Mouse (Mus musculus): ENCODE results near the gene Alpl. TPM values are rescaled to one million over a fixed set of nuclear protein-coding genes. Genes with fewer than 3 reads are reported as not detected.

The Alpl gene
- total RNA-seq, 2 experiments from 2014 or later, result 6.0 to 8.1 TPM

DNA sequence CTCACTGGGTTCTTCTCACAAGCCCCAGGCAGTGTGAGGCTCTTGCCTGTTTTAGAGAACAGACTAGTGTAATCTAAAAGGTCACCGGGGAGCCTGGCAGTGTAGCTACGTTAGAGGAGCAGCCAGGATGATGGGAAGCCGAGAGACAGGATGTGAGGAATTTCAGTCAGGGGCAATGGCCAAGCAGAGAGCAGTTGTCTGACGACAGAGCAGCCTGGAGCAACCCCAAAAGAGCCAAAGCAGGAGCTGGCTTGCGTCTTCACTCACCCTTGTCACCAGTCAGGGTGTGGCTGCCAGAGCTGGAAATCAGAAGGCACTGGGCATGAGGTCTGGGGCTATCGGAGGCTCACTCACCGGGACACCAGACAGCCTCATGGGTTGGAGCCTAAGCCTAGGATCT, 26.5 kb downstream of the Alpl start:
- no peak for DNase-seq

DNA sequence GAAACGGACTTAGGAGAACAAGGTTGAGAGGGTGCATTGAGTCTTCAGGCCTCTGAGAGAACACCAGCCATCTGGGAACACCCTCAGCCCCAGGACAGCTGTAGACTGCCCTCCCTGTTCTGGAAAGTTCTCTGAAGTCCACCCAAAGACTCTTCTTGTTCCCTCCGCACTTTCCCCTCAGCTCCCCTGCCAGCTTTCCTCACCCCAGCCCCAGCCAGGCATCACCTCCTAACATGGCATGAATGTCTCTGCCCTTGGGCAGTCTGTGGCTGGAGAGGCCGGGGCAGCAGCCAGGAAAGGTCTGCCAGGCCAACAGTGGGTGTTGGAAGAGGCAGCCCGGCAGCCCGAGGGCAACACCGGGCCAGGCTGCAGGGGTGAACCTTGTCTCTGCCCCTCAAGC, 27.4 kb downstream of the Alpl start:
- no peak for DNase-seq

DNA sequence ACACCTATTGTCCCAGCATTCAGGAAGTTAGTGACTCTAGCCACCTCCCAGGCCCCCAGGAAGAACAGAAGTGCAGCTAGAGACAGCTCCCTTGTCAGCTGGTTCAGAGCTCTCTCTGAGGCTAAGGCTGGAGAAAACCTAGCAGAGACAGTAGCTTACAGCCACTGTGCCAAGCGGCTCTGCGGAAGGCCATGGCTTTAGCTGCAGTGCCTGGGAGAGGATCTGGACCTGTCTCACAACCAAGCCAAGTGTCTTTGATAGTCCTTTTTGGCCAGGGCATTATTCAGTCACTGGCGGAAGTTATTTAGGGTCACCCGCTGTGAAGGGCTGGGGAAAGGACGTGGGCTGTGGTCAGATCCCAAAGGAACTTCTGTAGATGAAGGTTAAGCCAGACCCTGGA, 27.8 kb downstream of the Alpl start:
- no peak for DNase-seq

DNA sequence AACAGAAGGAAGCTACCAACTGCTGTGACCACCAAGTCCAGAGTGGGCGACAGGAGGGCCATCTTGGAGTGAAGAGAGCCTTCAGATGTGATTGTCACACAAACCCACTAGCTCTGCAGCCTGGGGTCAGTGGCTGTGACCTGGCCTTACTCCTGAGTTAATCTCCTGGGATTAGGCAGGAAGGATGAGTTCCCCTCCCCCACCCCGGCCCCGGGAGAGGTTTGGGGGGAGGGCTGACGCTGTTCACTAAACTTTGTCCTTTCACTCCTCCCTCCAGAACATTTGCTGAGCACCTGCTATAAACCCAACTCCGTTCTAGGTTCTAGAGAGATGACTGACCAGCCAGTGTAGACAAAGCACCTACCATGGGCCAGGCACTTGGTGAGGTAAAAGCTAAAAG, 29.8 kb downstream of the Alpl start:
- no peak for DNase-seq

DNA sequence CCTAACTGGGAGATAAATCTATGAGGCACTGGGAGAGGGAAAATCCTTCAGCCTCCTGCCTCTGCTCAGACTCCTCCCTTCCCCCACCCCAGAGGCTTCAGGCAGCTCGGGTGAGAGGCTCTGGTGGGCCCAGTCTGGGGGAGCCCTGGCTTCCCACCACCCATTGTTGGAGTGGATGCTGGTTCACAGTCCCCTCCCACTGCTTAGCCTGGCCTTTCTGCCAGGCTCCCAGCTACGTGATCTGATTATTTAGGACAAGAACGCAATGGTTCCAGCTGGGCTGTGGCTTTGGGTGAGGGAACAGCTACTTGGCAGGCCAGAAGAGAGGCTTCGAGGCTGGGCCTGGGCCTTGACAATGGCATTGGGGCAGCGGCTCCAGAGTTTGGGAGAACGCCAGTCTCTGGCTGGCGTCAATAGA, 30.6 kb downstream of the Alpl start:
- DNase-seq, result peak; percentile 51 to 66

DNA sequence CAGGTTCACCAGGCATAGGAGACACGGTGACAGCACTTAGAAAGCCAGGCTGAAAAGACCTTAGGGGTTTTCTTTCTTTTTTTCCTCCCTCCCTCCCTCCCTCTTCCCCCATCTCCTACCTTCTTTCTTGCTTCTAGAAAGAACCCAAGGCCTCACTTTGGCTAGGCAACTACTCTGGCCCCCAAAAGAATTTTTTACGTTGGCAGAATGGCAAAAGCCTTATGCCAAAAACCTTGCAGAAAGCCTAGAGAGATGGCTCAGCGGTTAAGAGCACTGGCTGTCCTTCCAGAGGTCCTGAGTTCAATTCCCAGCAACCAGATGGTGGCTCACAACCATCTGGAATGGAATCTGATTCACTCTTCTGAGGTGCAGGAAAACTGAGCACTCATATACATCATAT, 31.6 kb downstream of the Alpl start:
- no peak for DNase-seq

DNA sequence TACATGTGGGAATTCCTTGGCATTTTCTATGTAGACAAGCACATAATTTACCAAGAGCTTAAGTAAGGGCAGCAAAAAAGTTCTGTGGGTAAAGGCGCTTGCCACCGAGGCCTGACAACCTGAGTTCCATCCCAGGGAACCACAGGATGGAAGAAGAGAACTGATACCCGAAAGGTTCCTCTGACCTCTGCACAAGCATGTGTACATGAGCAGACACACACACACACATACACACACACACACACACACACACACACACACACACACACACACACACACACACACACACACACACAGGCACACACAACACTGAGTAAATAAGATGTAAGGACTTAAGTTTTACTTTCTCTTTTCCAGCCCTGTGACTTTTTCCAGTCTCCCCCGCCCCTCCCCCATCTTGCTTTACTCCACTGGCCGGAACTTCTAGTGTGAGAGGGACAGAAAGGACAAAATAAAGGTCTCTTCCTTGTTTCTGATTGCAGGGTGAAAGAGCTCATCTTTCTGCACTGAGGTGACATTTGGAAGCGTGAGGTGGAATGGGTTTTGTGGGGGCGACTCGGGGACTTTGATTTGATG, 32.2 kb downstream of the Alpl start:
- no peak for DNase-seq

DNA sequence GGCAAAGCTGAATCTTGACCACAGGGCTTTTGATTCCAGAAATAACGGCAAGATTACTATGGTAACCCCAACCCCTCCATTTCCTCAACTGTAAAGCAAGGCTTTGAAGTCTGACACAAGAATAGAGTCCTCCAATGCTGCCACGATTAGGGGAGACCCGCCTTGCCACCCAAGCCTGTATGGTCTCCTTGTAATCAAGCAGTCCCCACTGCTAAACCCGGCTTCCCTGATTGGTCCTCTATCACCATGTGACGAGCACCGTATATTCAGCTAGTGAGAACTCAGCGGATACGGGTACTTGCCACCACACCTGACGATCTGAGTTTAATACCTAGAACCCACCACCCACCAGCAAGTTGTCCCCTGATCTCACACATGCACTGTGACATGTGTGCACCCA, 33.3 kb downstream of the Alpl start:
- DNase-seq, result no peak

DNA sequence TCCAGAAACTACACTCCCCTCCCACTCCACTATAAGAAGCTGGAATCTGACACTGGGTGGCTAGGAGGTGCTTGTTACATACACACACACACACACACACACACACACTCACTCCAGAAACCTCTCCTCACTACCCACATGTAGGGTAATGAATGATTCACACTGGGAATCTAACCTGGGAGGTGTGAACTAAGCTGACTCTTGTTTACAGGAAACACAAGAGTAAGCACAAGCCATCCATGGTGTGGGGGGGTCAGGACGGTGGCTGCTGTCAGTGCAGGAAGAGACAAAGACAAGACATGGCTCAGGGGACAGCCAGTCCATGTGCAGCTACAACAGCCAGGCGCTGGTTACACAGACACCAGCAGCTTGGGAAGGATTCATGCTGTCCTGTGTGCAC, 41.7 kb downstream of the Alpl start:
- no peak for DNase-seq

DNA sequence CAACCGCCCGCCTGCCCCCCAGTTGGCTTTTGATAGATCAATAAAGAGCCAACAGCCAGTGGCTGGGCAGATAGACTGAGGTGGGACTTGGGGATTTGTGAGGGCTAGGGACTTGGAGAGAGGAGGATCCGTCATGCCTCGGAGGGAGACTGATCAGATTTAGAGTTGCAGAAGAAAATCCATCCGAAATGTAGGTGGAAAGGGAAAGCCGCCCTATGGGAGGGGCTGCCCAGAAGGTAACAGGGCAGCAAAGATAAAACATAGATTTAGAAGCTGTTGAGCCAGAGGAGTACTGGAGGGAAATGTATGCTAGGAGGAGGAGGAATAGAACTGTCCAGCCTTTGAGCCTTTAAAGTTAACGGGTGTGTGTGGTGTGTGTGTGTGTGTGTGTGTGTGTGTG, 43.0 kb downstream of the Alpl start:
- DNase-seq, result no peak

DNA sequence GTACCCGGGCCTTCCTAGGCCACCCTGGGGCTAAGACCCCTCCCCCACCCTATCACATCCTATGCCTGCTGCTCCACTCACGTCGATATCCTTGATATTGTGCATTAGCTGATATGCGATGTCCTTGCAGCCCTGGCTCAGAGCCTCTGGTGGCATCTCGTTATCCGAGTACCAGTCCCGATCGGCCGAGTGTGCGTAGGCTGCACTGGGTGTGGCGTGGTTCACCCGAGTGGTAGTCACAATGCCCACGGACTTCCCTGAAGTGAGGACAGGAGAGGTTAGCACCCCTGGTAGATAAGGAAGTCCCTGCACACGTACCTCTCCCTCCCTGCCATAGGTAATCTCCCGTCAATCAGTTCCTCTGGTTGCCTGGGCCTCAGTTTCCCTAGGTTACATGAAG, 43.7 kb downstream of the Alpl start:
- no peak for DNase-seq

DNA sequence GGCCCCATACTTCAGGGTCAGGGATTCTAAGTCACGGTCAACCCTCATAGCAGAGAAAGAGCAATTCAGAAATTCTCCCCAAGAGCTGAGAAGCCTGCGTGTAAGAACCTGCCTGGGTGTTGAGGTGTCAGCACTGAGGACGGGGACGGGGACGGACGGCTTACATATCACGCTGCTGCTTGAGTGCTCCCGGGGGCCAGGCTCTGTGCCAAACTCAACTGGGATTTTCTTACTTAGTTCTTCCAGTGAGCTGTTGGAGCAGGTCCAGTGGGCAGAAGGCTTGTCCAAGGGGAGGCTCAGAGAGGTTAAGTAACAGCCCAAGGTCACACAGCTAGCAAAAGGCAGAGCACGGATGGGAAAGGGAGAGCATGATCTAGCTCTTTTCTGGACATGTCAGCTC, 44.5 kb downstream of the Alpl start:
- no peak for DNase-seq

DNA sequence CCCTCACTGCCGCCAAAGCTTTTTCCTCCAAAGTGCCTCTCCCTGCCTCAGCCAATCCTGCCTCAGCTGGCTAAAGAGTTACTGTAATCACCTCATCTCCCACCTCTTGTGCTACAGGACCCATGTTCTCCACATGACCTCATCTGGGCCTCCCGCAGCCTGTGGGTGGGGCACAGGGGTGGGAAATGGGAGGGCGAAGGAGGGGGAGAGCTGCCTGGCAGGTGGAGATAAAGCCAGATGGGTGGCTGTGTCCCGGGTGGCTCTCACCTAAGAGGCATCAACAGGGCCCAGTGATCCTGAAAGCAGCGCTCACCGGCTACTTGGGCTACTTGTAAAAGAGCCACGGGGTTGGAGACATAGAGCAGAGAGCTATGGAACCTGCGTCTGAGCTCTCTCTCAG, 44.9 kb downstream of the Alpl start:
- no peak for DNase-seq

DNA sequence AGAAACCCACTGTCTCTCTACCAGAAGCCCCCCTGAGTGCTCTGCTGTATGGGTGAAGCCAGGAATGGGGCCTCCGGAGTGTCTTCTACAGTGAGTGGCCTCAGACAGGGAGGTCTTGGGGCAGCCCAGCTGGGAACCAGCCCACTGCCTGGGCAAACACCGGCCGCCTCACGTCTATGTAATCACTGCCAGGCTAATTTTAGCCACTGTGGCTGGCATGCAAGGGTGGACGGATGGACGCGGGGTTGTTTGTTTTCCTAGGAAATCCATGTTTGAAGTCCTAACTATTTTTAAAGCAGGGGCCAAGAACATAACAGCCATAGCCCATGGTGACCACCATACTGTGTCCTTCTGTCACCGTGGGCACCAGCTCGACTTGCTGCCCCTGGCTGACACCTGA, 46.1 kb downstream of the Alpl start:
- no peak for DNase-seq

DNA sequence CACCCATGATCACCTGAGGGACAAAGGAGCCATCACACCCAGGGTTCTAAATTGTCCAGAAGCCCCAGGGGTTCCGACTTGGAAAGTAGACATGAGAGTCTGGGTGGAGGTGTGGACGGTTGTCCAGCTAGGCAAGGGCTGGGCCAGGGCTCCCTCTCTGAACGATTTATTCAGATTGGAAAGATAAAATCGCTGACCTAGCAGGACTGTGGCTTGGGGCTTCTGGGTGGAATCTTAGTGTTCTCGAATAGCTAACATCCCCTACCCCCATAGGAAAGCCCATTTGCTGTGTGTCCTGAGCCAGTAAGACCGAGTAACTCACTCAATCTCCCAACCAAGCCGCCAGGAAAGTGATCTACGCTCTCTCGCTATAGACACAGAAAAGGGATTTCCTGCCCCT, 46.5 kb downstream of the Alpl start:
- no peak for DNase-seq

DNA sequence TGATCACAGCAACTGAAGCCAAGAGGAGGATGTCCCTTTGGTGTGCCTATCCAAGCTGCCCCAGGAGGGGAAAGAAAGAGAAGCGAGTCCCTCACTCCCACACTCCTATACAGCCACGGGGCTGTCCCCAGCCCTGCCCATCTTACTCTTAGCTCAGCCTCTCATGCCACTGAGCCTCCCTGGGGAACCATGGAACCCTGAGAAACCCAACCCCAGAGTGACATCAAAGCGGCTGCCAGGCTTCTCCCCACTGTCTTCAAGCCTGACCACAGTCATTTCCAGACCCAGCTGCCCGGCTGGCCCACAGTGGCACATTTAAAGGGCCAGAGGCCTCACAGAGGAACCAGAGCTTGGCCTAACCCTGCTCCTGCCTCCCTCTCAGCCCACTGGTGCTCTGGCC, 47.5 kb downstream of the Alpl start:
- DNase-seq, result no peak

DNA sequence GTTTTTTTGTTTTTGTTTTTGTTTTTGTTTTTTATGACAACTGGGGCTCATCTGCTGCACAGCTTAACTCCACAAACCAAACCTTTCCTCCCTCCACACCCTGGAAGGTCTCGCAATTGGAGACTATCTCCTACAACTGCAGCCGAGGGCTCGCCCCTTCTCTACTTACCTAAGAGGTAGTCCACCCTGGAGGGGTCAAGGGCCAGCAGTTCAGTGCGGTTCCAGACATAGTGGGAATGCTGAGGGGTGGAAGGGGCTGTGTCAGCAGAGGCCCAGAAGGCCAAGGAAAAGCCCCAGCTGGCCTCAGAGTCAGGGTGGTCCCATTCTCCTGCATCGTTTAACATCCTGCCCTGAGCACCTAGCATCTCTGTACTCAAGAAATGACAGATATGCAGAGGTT, 48.6 kb downstream of the Alpl start:
- no peak for DNase-seq

DNA sequence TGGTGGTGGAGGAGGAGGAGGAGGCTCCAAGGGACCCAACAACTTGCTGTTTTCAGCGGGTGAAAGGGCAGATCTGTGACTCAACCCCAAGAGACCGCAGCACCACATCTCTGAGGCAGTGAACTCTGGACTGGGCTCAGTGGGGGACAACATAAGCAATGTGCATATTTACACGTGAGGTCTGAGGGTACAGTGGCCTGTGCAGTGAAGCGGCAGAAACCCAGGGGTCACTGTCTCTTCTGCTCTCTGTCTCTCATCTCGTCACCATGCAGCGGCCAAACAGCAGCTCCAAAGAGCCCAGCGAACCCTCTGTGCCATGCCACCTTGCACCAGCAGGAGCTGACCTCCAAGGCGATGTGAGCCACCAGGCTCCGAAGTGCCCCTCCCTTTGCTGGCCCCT, 49.1 kb downstream of the Alpl start:
- no peak for DNase-seq

DNA sequence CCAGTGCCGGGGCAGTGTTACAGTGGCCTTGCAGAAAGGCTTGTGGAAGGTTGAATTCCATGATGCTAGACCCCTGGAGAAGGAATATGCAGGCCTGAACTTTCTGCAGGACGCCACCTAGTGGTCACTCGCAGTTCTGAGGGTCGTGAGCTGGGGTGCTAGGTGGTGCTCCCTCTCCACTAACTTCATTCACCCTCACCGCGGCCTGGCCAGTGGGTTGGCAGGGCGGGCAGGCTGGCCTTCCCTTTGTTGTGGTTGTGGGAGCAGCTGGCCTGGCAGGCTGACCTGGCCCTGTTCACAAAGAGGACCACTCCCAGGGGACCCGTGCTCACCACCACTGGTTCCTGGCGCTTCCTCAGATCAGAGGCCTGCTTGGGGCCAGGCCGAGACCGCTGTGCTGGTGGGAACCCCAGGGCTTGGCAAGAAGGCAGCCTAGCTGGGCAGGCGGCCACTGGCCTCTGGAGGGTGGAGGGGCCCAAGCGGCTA, 51.7 kb downstream of the Alpl start:
- no peak for DNase-seq

DNA sequence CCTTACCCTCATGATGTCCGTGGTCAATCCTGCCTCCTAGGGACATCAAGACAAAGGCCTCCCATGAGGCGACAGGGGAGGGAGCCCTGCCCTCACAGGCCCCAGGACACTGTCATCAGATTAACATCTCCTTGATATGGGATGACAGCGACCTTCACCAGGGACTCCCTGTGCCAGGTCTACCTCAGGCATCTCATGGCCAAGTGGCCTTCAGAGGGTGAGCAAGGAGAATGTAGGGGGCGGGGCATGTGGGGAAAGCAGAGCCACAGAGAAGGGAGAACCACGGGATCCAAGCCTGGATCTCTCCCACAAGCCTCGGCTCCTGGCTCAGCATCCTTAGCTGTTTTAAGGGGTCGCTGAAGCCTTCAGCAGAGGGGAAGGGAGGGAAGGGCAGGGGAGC, 52.4 kb downstream of the Alpl start:
- no peak for DNase-seq

DNA sequence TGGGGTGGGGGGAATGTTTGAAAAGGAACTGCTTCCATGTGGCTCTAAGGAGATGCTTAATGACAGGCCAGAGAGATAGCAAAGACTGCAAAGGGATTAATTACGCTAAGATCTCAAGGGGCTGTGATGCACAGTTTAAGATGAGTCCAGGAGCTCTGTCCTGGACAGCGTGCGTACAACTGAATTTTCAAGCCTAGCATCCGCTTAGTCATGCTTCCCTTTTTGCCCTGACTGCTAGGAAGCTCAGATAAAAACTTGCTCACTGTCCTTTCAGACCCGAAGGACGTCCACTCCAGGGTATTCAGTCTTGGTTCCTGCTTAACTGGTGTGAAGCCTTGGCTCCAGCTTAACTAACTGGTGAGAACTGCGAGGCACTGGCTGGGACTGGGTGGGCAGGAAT, 55.8 kb downstream of the Alpl start:
- DNase-seq, result no peak

DNA sequence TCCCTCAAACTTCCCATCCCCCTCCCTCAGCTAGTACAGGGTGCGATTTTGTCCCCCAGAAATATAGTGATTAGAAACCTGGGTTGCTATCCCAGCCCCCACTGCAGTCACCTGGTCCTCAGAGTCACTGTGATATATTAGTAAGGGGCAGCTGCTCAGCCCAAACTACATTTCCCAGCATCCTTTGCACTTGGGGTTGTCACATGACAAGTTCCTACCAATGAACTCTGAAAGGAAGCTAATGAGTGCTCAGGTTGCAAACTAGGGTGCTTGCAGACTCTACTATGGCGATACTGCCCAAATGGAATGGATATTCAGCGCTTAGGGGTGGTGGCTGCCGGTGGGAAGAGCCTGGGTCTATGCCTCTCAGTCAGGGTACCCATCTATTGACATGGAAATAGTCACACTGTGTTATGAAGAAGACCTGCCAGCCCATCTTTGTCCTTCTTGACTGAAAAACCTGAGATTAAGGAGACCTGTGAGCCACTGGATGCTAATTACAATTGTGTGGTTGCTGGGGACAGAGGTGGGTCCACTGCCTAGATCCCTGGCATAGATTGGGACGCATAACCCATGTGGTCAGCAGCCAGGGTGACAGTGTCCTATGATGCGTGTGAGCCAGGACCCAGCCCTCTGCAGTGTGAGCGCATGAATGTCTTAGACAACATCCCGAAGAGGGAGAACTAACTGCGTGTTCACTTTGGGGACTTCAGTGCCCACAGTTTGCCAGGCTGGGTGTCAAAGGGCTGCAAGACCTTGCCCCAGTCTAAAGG, 56.8 kb downstream of the Alpl start:
- no peak for DNase-seq

DNA sequence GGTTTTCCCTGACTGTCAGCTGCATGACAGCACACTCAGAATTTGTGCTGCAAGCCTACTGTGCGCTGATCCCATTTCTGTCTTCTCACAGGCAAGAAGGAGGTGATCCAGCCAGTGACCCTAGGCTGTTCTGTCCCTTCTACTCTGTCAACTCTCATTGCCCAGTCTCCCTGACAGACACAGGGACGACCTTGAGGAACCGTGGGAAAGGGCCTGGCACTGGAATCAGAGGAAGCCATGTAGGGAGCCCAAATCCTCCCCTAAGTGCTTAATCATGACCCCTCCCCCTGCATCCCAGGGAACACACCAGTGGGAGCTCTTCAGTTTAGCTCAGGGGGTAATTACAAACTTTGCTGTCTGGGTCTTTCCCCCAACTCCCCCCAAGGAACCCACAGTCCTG, 58.4 kb downstream of the Alpl start:
- DNase-seq, result no peak

DNA sequence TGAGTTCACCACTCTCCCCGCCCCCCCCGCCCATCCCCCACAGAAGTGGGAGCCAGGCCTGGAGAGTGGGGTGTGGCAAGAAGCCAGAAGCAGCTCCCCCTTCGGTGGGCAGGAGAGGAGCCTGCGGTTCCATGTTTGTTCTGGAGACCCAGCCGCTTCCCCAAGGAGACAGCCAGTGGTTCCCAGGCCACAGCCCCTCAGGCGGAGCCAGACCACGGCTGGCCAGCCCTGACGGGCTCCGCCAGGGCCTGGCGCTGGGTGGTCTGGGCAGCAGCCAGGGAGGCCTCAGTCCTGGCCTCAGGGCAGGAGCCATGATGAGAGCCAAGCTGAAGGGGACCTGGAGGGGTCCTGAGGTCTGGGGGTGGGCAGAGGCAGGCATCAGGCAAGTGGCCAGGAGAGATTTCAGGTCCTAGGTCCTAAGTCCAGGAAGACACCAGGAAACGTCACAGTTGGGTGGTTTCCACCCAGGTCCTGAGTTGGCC, 59.9 kb downstream of the Alpl start:
- no peak for DNase-seq

DNA sequence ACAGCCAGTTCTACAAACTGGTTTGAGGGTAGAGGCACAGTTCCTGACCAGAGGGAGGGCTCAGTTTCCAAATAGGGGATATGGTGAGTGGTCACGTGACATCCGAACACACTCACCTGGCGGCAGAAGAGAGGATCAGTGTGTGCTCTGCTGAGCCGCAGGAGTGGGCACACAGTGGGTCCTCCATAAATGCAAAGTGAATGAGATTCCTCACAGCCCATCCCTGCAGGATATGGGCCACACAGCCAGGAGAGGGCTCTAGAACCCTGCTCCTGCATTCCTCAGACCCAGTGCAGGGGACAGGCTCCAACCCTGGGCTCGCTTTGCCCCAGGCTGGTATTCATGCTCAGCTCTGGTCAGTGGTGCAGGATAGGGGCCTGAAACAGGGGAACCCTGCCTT, 62.7 kb downstream of the Alpl start:
- no peak for DNase-seq
